Mouse (Mus musculus): Measurements from ENCODE around the gene Ralgapa2.

Ralgapa2 gene

DNA sequence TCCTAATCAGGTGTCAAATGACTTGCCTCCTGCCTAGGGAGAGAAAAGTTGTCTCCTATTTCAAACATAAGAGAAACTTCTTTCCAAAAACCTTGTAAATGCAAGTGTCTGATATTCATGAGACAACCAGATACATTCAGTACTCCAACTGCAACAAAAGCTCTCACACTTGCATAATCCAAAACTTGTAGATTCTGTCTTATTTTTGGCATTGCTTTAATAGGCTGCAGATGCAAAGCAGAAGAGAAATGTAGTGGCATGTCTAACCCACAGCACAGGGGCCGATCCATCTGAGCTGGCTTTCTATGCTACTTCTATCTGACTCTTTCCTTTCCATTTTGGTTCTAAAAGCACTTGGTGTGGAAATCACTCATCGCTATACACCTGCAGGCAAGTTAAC, 280.7 kb downstream of the Ralgapa2 start:
- ATAC-seq (ENCODE audit: insufficient number of reproducible peaks, low FRiP score, low TSS enrichment), result no peak

DNA sequence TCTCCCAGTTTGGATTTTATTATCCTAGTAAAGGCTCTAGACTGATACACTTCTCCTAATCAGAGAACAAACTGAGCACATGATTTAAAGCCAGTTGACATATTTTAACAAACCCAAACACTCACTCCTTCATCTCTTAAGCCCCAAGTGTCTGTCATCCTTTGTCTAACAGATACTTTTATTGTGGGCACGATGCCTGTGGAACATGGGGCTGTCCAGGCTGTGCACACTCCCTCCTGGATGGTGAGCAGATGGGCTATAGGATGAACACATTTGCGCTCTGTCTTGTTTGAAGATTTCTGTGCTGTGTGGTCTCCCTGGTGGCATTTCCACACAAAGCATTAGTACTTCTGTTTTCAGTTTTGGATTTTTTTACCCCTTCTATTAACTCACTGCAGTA, 283.7 kb downstream of the Ralgapa2 start:
- no peak for ATAC-seq (ENCODE audit: insufficient number of reproducible peaks, low FRiP score, low TSS enrichment)

DNA sequence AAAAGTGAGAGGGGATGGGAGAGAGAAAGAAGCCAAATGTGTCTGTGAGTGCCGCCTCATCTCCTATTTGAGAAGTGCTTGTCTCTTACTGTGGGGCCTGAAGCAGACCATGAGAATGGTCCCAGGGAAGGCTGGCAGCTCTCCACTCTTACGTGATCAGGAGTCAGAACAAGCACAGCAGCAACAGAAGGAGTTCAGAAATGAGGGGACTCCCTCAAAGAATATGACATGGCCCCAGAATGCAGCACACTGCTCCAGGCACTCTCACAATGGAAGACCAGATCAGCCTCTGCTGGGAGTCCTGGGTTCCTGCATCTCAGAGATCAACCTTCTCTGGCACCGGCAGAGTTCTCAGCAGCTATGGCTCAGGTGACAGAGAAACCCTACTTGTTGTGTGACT, 284.5 kb downstream of the Ralgapa2 start:
- no peak for ATAC-seq (ENCODE audit: insufficient number of reproducible peaks, low FRiP score, low TSS enrichment)

DNA sequence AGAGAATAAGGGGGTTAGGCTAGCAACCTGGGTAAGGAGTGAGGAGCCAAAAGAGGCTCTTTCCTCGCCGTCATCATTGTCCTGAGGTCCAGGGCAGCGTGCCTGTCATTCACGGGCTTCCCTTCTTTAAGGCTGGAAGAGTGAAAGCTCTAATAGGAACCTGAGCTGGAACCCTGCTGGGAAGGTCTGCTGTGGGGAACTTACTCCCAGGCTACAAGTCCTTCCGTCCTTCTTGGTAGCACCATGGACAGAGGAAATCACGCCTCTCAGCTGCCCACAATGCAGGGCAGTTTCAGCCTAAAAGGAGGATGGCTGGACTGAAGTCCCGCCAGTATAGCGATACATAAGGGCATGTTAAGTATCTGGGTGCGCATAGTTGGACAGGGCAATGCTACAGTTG, 285.7 kb downstream of the Ralgapa2 start:
- no peak for ATAC-seq (ENCODE audit: insufficient number of reproducible peaks, low FRiP score, low TSS enrichment)

DNA sequence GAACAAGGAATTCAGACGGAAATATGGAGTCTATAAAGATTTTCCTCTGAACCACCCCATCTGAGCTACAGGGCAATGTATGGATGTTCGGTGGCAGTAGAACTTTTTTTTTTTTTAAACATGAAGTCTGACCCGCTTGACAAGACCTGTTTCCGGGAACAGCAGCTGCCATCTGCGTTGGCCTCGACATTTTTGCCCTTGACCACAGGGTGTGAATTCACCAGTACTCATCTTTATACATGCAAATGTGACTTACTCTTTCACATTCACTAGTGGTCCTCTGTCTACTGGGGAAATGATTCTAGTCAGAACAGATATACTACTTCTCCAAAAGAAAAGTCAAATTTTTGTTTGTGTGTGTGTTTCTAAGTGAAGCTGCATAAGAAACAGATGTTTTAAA, 286.3 kb downstream of the Ralgapa2 start:
- no peak for ATAC-seq (ENCODE audit: insufficient number of reproducible peaks, low FRiP score, low TSS enrichment)

DNA sequence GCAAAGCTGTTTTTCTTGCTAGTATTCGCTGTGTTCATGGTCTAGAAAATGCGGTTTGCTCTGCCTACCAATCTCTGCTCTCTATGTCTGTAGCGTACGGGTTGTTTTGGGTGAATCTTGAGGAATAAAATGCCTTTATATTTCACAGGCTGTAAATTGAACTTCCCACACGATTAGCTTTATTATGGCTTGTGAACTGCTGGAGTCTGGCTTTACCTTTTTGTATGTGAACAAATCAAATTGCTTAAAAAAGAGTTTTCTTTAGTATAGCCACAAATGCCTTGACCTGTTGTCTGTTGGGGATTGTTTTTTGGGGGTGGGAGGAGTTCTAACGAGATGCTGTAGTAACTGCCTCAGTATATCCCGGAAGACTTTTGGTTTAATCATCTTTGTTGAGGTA, 288.0 kb downstream of the Ralgapa2 start:
- ATAC-seq (ENCODE audit: insufficient number of reproducible peaks, low FRiP score, low TSS enrichment), result no peak

DNA sequence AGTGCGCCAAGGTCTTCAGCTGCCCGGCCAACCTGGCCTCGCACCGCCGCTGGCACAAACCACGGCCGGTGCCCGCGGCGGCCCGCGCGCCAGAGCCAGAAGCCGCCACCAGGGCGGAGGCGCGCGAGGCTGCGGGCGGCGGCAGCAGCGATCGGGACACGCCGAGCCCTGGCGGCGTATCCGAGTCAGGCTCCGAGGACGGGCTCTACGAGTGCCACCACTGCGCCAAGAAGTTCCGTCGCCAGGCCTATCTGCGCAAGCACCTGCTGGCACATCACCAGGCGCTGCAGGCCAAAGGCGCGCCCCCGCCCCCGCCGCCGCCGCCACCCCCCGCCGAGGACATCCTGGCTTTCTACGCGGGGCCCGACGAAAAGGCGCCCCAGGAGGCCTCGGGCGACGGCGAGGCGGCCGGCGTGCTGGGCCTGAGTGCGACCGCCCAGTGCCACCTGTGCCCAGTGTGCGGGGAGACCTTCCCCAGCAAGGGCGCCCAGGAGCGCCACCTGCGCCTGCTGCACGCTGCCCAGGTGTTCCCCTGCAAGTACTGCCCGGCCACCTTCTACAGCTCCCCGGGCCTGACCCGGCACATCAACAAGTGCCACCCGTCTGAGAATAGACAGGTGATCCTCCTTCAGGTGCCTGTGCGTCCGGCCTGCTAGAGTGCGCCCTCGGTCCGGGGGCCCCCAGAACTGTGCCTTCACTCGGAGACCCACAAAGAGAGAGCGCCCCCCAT, 288.8 kb downstream of the Ralgapa2 start:
- no peak for ATAC-seq (ENCODE audit: insufficient number of reproducible peaks, low FRiP score, low TSS enrichment)

DNA sequence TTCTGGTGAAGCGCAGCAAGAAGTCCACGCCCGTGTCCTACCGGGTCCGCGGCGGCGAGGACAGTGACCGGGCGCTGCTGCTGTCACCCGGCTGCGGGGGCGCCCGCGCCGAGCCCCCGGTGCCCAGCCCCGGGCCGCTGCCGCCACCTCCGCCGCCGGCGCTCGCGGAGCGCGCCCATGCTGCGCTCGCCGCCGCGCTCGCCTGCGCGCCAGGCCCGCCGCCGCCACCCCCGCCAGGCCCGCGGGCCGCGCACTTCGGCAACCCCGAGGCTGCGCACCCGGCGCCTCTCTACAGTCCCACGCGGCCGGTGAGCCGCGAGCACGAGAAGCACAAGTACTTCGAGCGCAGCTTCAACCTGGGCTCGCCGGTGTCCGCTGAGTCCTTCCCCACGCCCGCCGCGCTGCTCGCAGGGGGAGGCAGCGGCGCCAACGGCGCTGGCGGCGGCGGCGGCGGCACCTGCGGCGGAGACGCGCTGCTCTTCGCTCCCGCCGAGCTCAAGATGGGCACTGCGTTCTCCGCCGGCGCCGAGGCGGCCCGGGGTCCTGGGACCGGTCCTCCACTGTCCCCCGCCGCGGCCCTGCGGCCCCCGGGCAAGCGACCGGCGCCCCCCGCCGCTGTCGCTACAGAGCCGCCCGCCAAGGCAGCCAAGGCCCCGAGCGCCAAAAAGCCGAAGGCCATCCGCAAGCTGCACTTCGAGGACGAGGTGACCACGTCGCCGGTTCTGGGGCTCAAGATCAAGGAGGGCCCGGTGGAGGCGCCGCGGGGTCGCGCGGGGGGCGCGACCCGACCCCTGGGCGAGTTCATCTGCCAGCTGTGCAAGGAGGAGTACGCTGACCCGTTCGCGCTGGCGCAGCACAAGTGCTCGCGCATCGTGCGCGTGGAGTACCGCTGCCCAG, 289.6 kb downstream of the Ralgapa2 start:
- ATAC-seq (ENCODE audit: insufficient number of reproducible peaks, low FRiP score, low TSS enrichment), result no peak

DNA sequence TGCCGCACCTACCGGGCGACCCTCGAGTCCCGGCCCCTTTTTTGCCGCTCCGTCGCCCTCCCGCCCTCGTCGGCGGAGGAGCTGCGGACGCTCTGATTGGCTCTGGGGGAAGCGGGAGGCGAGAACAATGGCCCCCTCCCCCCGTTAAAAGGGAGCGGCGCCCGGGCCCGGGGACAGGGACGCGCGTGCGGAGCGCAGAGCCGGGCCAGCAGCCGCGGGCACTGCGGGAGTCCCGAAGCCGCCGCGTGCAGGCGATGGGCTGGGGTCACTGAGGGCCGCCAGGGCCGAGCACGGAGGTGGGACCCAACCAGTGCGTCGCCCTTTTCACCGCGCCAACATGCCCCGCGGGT, 290.2 kb downstream of the Ralgapa2 start:
- ATAC-seq (ENCODE audit: insufficient number of reproducible peaks, low FRiP score, low TSS enrichment), result no peak

DNA sequence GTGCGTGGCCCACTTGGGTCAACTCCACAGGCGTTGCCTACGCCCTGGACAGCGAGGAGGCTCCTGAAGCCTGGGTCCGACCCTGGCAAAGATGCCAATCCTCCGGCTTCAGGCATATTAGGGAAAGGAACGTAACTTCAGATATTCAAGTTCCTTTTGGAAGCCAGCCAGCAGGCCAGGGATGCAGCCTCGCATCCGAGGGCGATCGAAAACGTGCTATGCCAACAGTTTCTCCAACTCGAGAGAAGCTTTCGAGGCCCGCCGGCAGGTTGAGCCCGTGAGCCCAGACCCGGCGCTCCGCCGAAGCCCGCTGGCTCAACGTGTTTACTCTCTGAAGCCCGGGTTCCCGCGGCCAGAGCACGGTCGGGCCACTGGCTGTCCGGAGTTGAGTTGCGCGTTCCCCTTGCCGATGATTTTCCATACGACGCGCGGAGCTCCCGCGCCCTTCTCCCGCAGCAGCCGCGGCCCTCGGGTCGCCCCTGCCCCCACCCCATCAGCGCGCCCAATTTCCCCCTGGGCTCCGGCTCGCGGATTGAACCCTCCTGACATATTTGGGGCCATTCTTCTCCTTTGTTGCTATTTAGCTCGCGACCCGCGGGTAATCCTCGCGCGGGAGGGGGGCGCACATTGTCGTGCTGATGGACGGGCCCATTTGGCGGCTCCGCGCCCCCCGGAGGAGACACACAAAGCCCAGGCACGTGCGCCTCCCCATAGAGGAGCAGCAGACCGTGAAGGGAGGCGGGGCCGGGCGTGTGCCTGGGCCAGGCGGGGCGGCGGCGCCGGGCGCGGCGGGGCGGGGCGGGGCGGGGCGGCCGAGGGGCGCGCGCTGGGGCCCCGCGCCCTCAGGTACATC, 290.8 kb downstream of the Ralgapa2 start, which contains the start of gene Insm1:
Insm1 (plus strand) TSS at position 846 of the 853 bp plus-strand sequence.
- 0 out of 2 replicates have a peak, but pooled peaks have one; percentile 23 for ATAC-seq (ENCODE audit: insufficient number of reproducible peaks, low FRiP score, low TSS enrichment)

DNA sequence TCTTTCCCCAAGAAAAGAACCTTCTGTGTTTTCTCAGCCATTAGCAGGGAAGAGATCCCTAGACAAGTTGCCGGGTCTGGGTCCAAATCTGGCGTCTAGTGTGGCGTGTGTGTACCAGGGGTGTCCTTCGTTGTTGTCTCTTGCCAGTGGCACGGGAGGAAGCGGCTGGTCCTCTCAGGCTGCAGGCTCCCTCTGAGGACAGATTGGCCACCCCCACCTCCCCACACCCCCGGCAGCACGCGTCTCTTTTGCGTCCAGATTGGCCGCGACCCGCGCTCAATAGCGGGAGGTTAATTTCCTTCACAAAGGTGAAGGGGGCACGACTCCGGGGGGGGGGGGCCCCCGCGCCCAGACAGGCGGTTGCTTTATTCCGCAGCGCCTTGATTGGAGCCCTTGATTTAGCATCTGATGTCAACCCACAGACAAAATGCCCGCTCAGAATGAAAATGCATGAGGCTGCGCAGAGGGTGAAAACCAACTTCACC, 291.5 kb downstream of the Ralgapa2 start:
- ATAC-seq (ENCODE audit: insufficient number of reproducible peaks, low FRiP score, low TSS enrichment), result no peak

DNA sequence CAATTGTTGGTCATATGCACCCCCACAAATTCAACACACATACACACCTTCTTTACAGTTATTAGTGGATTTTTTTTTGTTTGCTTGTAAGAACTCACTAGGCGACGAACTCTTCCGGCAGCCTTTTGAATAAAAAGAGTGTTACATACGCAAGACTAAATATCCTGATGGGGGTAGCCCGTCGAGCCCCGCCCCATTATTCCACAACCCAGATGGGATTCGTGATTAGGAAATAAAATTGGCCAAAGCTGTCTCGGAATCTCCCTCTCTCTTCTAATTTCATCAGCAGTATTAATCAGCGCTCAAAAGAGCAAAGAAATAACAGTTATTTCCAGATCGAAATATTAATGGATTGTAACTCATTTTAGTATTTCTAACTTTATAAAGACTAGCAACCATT, 292.4 kb downstream of the Ralgapa2 start:
- ATAC-seq (ENCODE audit: insufficient number of reproducible peaks, low FRiP score, low TSS enrichment), result no peak

DNA sequence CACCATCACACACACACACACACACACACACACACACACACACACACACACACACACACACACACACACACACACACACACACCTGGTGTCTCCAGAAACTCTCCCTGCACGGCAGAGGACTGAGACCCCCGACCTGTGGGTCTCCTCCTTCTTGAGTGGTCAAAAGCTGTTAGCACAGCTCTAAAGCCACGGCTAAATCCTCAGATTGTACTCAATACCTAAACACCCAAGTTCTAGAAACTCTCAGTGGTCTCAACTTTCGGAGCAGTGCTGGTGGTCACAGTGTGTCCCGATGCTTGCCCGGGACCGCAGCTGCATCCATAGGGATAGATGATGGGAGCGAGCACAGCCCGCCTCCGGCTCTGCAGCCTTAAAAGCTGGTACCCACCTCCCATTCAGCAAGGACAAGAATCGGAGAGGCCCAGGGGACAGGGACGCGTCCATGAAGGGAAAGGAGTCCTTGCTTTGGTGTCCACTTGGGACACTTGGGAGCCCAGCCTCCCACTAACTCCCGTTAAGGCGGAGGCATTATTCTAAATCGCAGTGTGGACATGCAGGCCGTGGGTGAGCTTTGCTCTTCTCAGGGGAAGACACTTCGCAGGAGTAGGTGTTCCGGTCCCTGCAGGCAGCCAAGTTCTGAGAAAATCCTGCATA, 293.1 kb downstream of the Ralgapa2 start:
- ATAC-seq (ENCODE audit: insufficient number of reproducible peaks, low FRiP score, low TSS enrichment), result no peak

DNA sequence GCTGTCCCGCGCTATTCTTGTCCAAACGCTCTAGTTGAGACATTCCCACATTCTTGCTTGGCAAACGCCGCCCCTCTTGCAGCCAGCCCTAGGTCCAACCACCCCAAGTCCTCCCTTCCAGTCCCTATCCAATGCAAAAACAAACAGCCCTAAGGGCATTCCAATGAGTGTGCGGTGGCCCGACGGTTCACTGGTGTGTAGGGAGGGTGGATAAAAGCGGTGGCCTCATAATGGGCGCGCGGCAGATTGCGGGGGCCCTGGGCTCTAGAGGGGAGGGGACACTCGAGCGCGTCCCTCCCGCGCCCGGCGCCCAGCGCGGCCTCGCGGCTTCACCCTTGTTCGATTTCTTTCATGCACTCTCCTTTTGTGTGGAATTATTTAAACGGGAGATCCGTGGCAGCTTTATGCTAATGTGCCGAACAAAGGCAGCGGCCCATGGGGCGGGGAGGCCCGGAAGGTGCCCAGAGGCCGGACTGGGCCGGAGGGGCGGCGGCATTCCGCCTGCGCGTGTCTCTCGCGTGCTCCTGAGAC, 293.9 kb downstream of the Ralgapa2 start:
- ATAC-seq (ENCODE audit: insufficient number of reproducible peaks, low FRiP score, low TSS enrichment), result no peak

DNA sequence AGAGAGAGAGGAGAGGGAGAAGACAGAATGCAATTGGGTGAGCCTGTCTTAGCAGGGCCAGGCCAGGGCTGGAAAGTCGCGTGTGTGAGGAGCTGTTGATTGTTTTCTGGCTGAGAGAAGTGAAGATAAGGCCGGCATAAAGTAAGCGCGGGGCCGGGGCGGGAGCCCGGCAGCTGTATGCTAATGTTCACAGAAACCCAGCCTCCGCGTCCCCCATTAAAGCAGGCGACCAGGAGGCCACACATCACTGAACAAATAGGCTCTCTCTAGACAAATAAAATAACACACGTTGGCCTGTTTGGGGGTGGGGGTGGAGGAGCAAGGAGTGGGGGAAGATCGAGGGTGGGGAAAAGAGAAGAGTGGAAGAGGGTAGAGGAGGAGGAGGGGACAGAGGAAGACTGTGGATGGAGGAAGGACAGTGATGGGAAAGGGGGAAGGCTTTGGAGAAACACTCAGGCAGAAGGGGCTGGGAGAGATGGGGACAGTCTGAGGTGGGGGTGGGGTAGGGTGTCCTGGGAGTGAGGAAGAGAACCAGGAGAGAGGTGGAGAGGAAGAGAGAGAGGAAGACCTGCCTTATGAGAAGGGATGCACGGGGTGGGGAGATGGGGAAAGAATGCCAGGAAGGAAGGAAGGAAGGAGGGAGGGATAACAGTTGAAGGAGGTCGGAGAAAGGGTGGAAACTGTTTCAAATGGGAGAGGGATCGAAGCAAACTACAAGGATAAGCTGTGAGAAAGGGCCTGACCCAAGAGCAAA, 294.7 kb downstream of the Ralgapa2 start:
- no peak for ATAC-seq (ENCODE audit: insufficient number of reproducible peaks, low FRiP score, low TSS enrichment)

DNA sequence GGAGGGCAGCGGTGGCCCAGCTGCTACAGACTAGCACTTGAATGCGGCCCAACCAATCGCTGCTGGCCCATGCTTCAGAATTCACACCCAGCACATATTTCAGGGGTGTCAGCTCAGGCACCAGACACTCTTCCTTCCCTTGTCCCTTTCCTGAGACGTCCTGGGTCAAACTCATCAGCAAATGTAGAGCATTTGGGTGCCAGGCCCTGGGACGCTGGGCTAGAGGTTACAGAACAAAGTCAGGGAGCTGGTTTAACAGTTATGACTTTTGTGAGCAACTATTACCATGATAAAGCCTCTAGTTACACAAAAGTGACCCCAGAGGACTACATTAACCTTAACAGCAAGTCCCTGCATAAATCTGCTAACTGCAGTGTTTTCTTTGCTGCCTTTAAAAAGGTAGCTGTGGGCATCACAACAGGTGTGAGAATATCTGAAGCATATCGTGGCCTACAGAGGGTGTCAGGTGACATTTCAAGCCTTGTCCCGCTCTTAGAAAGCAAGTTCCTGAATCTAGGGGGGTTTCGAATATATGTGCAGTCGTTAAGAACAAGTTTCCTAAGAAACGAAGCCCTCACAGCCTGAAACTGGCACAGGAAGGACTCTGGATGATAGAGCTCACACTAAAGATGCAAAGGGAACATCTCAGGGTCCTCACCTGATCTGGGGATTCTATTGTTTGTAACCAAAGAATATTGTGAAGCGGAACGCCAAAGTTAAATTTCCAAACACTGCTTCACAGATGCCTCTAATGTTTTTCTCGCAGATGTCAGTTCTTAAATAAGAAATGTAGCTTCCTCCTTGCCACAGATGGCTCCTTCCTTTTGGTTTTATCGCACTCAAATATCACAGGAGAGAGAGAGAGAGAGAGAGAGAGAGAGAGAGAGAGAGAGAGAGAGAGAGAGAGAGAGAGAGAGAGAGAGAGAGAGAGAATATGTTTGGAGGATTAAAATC, 295.8 kb downstream of the Ralgapa2 start:
- ATAC-seq (ENCODE audit: insufficient number of reproducible peaks, low FRiP score, low TSS enrichment), result no peak

DNA sequence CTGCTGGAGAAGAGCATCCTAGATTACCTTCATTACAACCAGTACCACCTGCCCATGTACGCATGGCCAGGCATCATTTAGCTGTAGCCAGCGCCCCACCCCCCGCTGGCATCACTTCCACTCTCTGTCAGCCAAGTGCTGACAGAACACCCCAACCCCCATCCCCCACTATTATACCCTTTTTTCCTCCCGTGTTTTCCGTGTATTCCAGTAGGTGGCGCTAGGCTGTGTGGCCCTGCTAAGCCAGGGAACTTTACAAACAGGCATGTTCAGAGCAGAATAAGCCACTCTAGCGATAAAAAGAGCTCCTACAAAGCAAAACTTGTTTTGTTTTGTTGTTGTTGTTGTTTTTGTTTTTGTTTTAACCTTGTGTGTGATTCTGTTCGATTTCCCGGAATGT, 297.4 kb downstream of the Ralgapa2 start:
- ATAC-seq (ENCODE audit: insufficient number of reproducible peaks, low FRiP score, low TSS enrichment), result peak; percentile 67

DNA sequence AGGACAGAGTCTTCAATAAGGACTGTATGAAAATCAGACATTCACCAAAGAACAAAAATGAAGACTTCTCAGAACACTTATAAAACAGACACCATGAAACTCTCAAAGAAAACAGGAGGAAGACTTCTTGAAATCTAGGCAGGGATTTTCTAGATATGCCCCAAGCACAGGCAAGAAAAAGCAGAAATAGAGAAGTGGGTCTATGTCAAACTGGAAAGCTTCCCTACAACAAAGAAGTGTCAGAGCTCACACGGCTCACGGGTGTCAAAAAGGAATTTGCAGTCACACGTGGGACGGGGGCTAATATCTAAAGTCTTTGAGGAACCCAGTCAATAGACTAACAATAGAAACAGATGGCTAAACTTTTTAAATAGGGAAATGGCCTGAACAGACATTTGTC, 301.2 kb downstream of the Ralgapa2 start:
- no peak for ATAC-seq (ENCODE audit: insufficient number of reproducible peaks, low FRiP score, low TSS enrichment)
